Mouse (Mus musculus): ENCODE measurements around the gene 3110009E18Rik.

3110009E18Rik gene

DNA sequence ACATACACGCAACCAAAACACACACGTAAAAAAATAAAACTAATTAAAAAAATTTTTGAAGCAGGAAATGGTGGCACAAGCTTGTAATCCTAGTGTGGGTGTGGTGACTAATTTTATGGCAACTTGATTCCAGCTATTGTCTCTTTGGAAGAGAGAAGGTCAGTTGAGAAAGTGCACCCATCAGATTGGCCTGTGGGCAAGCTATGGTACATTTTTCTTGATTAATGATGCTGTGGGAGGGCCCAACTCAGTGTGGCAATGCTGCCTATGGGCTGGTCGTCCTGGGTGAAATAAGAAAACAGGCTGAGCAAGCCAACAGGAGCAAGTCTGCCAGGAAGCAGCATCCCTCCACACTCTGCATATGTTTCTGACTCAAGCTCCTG is 19.8 kb upstream of the 3110009E18Rik start:
- DNase-seq (ENCODE audit: low read depth, low spot score): no peak

- no peak for DNase-seq (ENCODE audit: low read depth, low spot score)
Observed at GRCm38 (mm10) chr1:120105556-120105959, 15.4 kb upstream of the 3110009E18Rik start.

DNA sequence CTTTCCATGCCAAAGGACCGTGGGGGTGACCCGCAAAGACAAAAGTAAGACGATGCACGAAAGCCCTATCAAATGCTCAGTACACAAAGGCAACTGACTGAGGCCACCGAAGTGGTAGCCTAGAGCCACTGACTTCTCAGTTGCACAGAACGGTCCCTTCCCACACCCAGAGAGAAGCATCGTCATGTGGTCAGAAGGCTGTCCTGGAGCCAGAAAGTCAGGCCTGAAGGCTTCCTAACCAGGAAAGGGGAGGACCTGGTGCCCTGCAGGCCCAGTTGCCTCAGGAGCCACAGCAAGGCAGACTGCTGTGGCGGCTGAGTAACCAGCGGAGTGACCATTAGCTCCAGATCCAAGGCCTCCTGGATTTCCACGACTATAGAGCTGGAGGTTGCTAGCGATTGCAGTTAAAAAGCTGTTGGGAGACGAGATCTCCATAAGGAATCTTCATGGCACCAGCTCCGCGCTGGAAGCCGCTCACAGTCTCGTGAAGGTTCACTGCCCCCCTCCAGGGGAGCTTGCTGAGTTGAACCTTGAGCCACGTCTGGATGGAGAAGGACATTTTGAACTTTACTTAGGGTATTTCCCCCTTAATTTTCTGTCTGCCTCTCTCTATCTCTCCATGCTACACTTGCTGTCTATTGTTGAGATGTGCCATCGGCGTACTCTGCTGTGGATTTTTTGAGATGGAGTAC is 11.1 kb upstream of the 3110009E18Rik start:
- DNase-seq (ENCODE audit: low read depth, low spot score): no peak

GRCm38 (mm10) chr1:120111766-120112165 is 9.2 kb upstream of the 3110009E18Rik start:
- no peak for DNase-seq (ENCODE audit: low read depth, low spot score)

GRCm38 (mm10) chr1:120112251-120113187 is 8.5 kb upstream of the 3110009E18Rik start:
- no peak for DNase-seq (ENCODE audit: low read depth, low spot score)

DNA sequence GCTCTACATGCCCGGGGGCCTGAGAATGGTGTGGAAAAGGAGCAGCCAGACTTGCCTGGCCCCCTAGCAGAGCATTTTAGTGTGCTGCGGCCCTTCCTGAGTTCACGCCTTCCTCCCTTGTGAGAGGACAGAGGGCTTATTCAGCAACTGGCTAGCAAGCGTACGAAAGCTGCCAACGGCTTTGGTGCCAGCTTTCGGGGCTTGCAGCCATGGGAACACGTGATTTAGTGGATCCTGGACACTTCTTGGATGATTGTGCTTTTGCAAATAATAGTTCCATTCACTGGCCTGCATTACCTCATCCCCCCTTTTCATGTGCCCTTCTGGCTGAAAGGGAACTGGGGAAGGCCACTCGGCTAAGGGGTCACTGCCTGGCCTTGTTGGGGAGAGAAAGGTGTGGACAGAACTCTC is 5.3 kb upstream of the 3110009E18Rik start:
- peak; percentile 77 for DNase-seq (ENCODE audit: low read depth, low spot score)

GRCm38 (mm10) chr1:120116106-120116505 is 4.9 kb upstream of the 3110009E18Rik start:
- DNase-seq (ENCODE audit: low read depth, low spot score): no peak

DNA sequence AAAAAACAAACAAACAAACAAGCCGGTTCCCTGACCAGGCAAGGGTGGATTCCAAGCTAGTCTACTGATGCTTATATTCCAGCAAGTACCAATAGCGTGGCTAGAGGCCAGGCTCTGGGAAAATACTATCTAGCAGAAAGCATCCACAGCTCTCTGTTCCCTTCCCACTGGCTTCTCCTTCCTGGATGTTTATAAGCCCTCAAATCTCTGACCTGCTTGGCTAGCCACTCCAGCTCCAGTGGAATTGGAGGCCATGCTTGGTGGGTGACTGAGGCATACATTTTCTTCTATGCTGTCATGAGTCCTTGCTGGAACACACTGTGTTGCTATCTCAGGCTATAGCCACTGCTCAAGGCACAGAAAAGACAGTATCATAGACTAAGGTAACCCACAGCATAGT is 2.1 kb upstream of the 3110009E18Rik start:
- DNase-seq (ENCODE audit: low read depth, low spot score): no peak

DNA sequence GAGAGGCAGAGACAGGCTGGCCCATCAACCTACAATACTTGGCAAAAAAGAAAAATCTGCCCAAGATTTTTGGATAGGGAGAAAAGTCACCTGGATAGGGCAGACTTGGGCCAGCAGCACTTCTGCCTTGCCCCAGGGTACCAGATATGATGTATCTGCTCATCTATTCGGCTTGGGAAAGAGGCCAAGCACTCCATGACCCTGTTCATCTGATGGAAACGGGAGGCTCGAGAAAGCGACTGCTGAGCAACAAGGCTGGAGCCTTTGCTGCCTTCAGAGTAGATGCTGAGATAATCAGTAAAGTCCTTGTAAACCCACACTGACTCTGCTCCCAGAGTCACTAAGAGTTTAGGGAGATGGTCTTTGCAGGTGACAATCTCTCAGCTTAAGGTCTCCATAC is 1.6 kb upstream of the 3110009E18Rik start:
- DNase-seq (ENCODE audit: low read depth, low spot score): no peak

GRCm38 (mm10) chr1:120120141-120120968 is 632 bp upstream of the 3110009E18Rik start:
- no peak for DNase-seq (ENCODE audit: low read depth, low spot score)

DNA sequence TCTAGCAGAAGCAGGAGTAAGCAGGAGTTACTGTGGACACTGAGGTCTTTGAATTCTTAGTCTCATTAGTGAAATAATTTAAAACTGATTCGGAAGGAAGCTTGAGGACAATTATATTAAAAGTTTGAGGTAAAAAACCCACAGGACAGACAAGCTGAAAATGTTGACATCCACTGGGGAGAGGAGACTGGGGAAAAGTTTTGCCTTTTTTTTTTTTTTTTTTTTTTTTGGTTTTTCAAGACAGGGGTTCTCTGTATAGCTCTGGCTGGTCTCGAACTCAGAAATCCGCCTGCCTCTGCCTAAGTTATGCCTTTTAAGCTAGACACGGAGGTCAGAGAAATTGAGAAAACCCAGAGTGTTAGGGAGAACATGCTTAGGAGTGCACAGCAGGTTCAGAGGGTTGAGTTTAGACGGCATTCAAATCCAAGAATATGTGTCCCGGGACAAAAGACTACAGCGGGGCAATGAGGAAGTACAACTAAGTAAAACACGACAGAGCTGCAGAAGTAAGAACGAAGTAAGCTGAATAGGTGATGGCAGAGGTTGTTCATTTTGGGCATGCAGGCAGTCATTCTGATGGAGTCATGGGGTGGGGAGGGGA is 1.0 kb downstream of the 3110009E18Rik start:
- no peak for DNase-seq (ENCODE audit: low read depth, low spot score)

DNA sequence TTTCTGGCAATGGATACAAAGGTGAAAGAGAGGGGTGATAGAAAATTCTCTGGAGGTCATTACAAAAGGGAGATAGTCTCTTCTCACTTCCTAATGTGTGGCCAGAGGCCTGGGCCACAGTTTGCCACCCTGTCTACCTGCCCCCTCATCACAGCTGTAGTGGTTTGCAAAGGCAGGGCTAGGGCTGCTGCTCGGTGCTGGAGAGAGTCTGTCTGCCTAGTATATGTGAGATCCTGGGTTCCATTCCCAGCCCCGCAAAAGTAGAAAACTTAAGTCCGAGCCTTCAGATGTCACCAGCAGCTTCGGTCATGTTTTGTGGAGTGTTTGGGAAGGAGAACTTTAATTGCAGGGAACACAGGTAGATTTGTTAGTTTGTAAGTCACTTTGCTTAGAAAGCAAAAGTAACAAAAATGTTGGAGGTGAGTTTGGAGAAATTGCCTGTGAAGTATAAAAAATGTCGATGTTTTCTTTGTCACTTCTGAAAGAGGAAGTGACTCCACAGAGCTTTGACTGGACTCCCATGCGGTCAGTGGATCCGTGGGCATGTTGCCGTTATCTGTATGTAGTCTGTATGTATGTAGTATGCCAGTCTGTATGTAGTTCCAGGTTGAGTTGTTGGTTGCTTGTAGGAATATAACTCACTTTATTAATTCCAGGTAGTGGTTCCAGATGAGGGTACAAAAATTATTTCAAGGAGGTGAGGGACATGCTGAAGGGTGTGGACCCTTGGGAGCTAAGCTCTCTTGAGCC is 1.8 kb downstream of the 3110009E18Rik start:
- DNase-seq (ENCODE audit: low read depth, low spot score): no peak

DNA sequence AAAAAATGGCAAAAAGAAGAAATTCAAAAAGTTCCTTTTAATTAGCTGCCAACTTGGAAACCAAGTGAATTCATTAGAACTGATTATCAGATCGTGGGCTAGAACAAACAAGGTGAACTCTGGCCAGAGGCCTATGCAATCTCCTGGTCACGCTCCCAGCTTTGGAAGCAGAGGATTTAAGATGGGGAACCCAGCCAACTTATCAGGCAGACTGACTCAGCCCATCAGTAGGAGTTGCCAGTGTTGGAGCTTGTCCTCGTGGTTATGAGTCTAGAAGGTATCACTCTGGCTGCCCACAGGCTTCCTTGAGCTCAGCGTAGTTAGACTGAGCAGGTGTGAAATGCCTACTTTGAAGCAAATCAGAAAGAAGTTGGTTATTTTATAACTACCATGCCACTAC is 3.9 kb downstream of the 3110009E18Rik start:
- DNase-seq (ENCODE audit: low read depth, low spot score): no peak

DNA sequence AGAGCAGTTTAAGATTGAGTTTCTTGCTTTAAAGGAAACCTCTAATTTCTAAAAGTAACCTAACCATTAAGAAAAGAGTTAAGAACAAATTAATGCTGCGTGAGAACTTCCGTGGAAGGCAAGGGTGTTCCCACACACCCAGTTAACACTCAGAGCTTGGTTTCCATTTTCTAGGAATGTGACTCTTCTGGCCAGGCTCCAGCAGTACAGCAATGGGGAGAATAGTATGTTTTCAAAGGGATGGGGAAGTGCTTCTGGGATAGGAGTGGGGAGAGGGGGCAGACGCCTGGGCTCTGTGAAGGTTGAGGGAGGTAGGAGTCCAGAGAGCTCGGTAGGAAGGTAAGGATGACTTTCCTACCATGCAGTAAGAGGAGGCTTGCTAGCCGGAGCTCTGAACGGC is 4.5 kb downstream of the 3110009E18Rik start:
- DNase-seq (ENCODE audit: low read depth, low spot score): no peak

- DNase-seq (ENCODE audit: low read depth, low spot score): no peak
Observed at GRCm38 (mm10) chr1:120126318-120126717, 5.3 kb downstream of the 3110009E18Rik start.

DNA sequence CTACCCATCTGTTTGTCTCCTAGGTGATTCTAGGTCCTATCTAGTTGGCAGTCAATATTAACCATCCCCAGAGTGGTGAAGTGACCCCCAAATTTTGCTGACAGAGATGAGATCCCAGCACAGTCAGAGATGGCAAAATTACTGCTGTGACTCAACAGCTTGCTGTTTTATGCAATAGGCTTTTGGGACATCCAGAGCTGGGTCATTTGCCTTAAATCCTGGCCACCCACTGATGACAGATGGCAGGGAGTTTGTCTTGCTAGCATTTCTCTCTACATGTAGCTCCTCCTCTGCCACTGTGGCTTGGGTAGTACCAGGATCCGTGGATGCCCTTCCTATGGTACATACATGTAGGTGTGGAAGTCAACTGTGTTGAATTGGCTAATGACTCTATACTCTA is 11.4 kb downstream of the 3110009E18Rik start:
- no peak for DNase-seq (ENCODE audit: low read depth, low spot score)

DNA sequence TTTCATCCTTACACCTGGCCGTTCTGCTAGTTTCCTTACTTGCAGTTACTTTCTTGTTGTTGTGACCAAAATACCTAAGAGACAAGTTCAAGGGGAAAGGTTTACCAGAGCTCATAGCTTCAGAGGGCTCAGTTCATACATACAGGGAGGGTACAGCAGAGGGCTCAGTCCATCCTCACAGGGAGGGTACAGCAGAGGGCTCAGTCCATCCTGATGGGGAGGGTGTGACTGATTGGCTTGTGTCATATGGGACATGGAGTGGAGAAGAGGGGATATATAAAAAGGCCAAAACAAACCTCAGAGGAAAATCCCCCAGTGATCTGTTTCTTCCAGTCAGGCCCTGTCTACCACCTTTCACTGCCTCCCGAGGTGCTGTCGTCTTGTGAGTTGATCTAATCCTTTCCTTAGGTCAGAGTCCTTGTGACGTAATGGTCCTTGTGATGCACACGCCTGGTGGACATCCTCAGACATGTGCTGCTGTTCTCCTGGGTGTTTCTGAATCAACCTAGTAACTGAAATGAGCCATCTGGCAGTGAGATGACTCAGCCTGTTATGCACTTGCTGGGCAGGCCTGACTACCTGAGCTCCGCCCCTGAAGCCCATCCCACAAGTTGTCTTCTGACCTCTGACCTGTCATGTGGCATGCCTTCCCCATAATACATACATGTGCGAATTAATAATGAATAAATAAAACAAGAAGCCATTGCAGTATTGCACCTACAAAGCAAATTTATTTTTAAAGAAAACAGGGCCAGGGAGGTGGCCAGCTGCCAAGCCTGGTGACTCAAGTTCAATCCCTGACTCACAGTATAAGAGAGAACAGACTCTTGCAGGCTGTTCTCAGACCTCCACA is 15.2 kb downstream of the 3110009E18Rik start:
- DNase-seq (ENCODE audit: low read depth, low spot score): no peak

DNA sequence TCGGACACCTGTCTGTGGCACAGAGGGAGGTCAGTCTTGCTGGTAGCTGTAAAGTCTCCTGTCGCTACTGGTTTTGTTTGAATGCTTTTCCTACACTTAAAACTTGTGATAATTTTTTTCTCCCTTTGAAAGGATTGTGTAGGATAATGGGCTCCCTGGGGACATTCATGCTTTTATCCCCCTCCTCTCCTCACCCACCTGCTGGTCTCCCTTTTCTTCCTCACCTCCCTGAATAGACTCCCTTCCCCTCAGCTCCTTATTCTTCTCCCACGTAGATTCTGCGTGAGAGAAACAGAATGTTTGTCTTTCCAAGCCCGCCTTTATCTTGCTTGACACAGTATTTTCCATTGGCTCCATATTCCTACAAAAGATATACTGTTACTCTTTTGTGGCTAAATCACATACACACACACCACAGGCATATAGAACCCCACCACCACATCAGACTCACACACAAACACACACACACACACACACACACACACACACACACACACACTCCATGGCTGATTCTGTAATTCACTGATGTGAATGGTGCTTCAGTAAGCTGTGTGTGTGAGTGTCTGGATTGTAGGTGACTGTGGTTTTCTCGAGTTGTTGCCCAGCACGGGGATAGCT is 18.0 kb downstream of the 3110009E18Rik start:
- no peak for DNase-seq (ENCODE audit: low read depth, low spot score)

- DNase-seq (ENCODE audit: low read depth, low spot score): no peak
Observed at GRCm38 (mm10) chr1:120140144-120140693, 19.2 kb downstream of the 3110009E18Rik start.
